Mouse (Mus musculus) monocyte, adult 5-6 weeks (primary cell): ENCODE measurements around the gene Gm2026. TPM values are rescaled to one million over a fixed set of nuclear protein-coding genes. Genes with fewer than 3 reads are reported as not detected.
"Not testable (repeated sequence)": the region's sequence is repeated elsewhere in the genome, so short reads cannot be mapped to it uniquely, and the experiment has no call there.

Source experiments
- ATAC-seq: fragments of 153-309, 156-312 bp; replicated peaks from 2 replicates; pipeline ENCODE4 v1.8.0; 2017; ENCODE audit warnings: mild to moderate bottlenecking; ENCODE audit not compliant: low TSS enrichment, insufficient number of reproducible peaks, severe bottlenecking, poor library complexity, low FRiP score
- total RNA-seq: library from RNA; stranded (forward); fragments of 200-1000, 200-491, 200-594 nt; gene quantifications from 3 replicates; pipeline ENCODE4 v1.2.3, GENCODE M21; 2017

Gm2026 gene
- 8.9 to 19.0 TPM (median 11.0 TPM) in 3 replicates for total RNA-seq

GRCm38 (mm10) chr2:175965031-175965430 lies at the start of gene Gm2026:
Gene Gm2026, plus strand, starts transcription at chr2:175965331.
- ATAC-seq: not testable (repeated sequence)

GRCm38 (mm10) chr2:175931000-175931399 lies 34.1 kb upstream of the Gm2026 start, which contains the start of gene Zfp966:
Gene Zfp966, minus strand, starts transcription at chr2:175931100.
- ATAC-seq: not testable (repeated sequence)

Other genes starting within 250 kb of the Gm2026 start
- 16.7 to 42.4 TPM in 2 of 3 replicates, not detected in the other for gene Gm2007, start 223.8 kb upstream of the Gm2026 start, total RNA-seq
- 5.0 to 6.5 TPM in 2 of 3 replicates, not detected in the other for gene Gm14288, start 164.2 kb upstream of the Gm2026 start, total RNA-seq
- 1.6 to 6.4 TPM (median 3.0 TPM) in 3 replicates for gene Gm6710, start 96.1 kb upstream of the Gm2026 start, total RNA-seq
- gene Zfp966, start 34.2 kb upstream of the Gm2026 start, total RNA-seq: 4.9 to 18.7 TPM (median 12.7 TPM) in 3 replicates
- gene Gm2004, start 184.5 kb downstream of the Gm2026 start, total RNA-seq: not detected in 3 replicates